Mouse (Mus musculus) heart, embryonic 13.5 days (tissue): ENCODE data around the gene Fcrl5. TPM values are rescaled to one million over a fixed set of nuclear protein-coding genes. Genes with fewer than 3 reads are reported as not detected.
"Not testable (repeated sequence)": the region's sequence is repeated elsewhere in the genome, so short reads cannot be mapped to it uniquely, and the experiment has no call there.

Experiments used
- ATAC-seq: fragments of 200-750 bp; cut with Nextera tagmentation; 2 replicates; pipeline ENCODE4 v1.8.0; 2017; ENCODE audit warnings: moderate TSS enrichment; ENCODE audit not compliant: insufficient number of reproducible peaks, low FRiP score, low TSS enrichment; ENCODE audit errors: extremely low read depth
- H3K27ac ChIP-seq: fragments of 300-500 bp; sonication (generic); replicated peaks from 2 replicates; pipeline ENCODE4 v1.5.1; 2015; ENCODE audit warnings: moderate library complexity, mild to moderate bottlenecking, inconsistent platforms
- H3K27me3 ChIP-seq: fragments of 300-500 bp; sonication (generic); replicated peaks from 2 replicates; pipeline ENCODE4 v1.6.1; 2015; ENCODE audit warnings: mild to moderate bottlenecking, inconsistent platforms
- H3K36me3 ChIP-seq: fragments of 300-500 bp; sonication (generic); 2 replicates; pipeline ENCODE4 v1.6.1; 2015; ENCODE audit warnings: mild to moderate bottlenecking, inconsistent platforms
- H3K4me1 ChIP-seq: fragments of 300-500 bp; sonication (generic); 2 replicates; pipeline ENCODE4 v1.6.1; 2015; ENCODE audit warnings: inconsistent platforms
- H3K4me2 ChIP-seq: fragments of 300-500 bp; sonication (generic); 2 replicates; pipeline ENCODE4 v1.6.1; 2015; ENCODE audit warnings: inconsistent platforms, mild to moderate bottlenecking, moderate library complexity
- H3K4me3 ChIP-seq: fragments of 300-500 bp; sonication (generic); 2 replicates; pipeline ENCODE4 v1.5.1; 2015; ENCODE audit warnings: moderate library complexity, mild to moderate bottlenecking, inconsistent platforms
- H3K9ac ChIP-seq: fragments of 300-500 bp; sonication (generic); 2 replicates; pipeline ENCODE4 v1.6.1; 2015; ENCODE audit warnings: inconsistent platforms, mild to moderate bottlenecking, moderate library complexity
- H3K9me3 ChIP-seq: fragments of 300-500 bp; sonication (generic); 2 replicates; pipeline ENCODE4 v1.6.1; 2016; ENCODE audit warnings: inconsistent platforms
- WGBS: fragments of 180-500 bp; shearing (Covaris S2); methylation state at CpG from one replicate; pipeline ENCODE4 v1.1.7; 2015; ENCODE audit warnings: mixed read lengths; 5-methylcytosine and 5-hydroxymethylcytosine counted together
- polyA plus RNA-seq: library from polyadenylated mRNA; unstranded; fragments of >200 nt; fragmentation: Nextera tagmentation; extraction: Ambion mirVana; gene quantifications from 2 replicates; pipeline ENCODE4 v1.2.1, GENCODE M21; 2015

The Fcrl5 gene
- polyA plus RNA-seq, 1 experiment from 2014 or later, result not detected

DNA sequence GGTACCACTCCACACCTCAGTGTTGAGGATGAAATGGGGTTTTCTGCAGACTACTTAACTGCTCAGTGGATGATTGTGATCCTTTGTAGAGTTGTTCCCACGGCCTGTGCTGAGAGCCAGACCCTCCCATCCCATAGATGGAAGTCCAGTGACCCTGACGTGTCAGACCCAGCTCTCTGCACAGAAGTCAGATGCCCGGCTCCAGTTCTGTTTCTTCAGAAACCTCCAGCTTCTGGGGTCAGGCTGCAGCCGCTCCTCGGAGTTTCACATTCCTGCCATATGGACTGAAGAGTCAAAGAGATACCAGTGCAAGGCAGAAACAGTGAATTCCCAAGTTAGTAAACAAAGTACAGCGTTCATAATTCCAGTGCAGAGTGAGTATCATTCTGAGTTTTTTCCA lies 8.4 kb downstream of the Fcrl5 start:
- H3K36me3 ChIP-seq, result no peaks in the 10 kb centered on the region
- no peak overlapping the region for H3K4me3 ChIP-seq
- 44% methylated on average over 6 of the region's 6 CpGs for WGBS
- H3K27me3 ChIP-seq, result no peaks in the 10 kb centered on the region
- H3K4me1 ChIP-seq, result no peaks in the 10 kb centered on the region
- H3K27ac ChIP-seq, result no peak overlapping the region
- ATAC-seq, result no peak
- H3K9me3 ChIP-seq, result no peaks in the 10 kb centered on the region
- H3K4me2 ChIP-seq, result no peak overlapping the region
- H3K9ac ChIP-seq, result no peak overlapping the region

DNA sequence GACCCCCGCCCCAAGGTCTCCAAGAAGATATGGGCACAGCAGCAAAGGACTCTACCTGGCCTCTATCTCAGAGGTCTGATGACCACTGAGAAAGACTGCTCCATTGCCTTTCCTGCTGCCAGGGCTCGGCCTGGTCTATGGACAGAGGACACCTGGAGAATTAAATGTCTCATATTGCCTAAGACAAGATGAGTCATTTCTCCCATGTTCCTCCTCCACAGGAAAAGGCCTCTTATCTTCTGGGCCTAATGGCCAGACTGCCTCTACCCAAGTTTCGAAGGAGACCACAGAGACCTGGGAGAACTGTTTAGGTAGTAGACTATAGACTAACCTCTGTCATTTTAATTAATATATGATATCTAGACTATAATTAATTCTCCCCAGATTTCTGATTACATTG lies 29.9 kb downstream of the Fcrl5 start:
- 73% methylated on average over 3 of the region's 3 CpGs for WGBS
- Histone ChIP-seq H3K4me2 (no peak overlapping the region), H3K36me3 (no peaks in the 10 kb centered on the region), H3K4me3 (no peak overlapping the region), H3K9ac (no peak overlapping the region), H3K27ac (no peak overlapping the region), H3K27me3 (no peaks in the 10 kb centered on the region), H3K9me3 (no peaks in the 10 kb centered on the region; the same call in 1 of the 2 replicates), H3K4me1 (no peaks in the 10 kb centered on the region)
- ATAC-seq, result no peak

DNA sequence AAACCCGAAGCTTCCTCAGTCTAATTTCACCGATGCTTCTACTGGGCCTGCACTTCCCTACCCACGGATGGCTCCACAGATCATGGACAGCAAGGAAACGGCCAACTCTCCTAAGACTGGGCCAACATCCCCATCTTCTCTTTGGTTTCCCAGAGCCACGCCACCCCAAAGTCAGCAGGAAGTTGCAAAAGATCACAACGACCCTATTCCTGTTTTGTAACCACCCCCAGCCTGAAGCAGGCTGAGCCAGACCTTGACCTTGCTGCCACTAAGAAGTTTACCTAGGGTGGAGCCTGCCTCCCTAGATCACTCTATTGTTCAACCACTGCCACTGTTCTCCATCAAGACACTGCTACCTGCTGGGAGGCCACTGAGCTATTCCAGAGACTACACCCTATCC lies 31.4 kb downstream of the Fcrl5 start:
- H3K27me3 ChIP-seq, result no peaks in the 10 kb centered on the region
- H3K36me3 ChIP-seq, result no peaks in the 10 kb centered on the region
- no peak overlapping the region for H3K9ac ChIP-seq
- no peak overlapping the region for H3K4me2 ChIP-seq
- WGBS, result 74% methylated on average over 6 of the region's 6 CpGs
- ATAC-seq, result no peak
- no peaks in the 10 kb centered on the region for H3K4me1 ChIP-seq
- no peaks in the 10 kb centered on the region; the same call in 1 of the 2 replicates for H3K9me3 ChIP-seq
- H3K4me3 ChIP-seq, result no peak overlapping the region
- H3K27ac ChIP-seq, result no peak overlapping the region

DNA sequence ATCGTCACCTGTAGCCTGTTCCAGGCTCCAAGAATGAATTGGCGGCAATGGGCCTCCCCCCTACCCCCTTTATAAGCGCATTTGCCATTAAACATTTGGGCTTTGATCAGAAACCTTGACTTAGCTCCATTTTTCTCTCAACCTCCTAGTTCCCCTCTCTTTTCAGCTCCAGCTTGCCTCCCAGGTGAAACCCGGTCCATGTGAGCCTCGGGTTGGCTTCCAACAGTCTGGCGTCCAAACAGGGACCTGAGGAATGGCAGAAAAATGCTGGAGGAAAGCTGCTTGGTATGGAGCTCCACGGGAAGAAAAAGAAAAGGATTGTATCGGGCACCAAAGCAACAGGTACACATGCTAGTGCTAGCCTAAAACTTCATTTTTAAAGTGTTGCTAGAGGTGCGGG lies 31.8 kb downstream of the Fcrl5 start:
- Histone ChIP-seq H3K36me3 (no peaks in the 10 kb centered on the region), H3K27ac (no peak overlapping the region), H3K27me3 (no peaks in the 10 kb centered on the region), H3K4me3 (no peak overlapping the region), H3K4me1 (no peaks in the 10 kb centered on the region), H3K9ac (no peak overlapping the region), H3K9me3 (no peaks in the 10 kb centered on the region; the same call in 1 of the 2 replicates), H3K4me2 (no peak overlapping the region)
- ATAC-seq, result no peak
- WGBS, result 84% methylated on average over 9 of the region's 9 CpGs

DNA sequence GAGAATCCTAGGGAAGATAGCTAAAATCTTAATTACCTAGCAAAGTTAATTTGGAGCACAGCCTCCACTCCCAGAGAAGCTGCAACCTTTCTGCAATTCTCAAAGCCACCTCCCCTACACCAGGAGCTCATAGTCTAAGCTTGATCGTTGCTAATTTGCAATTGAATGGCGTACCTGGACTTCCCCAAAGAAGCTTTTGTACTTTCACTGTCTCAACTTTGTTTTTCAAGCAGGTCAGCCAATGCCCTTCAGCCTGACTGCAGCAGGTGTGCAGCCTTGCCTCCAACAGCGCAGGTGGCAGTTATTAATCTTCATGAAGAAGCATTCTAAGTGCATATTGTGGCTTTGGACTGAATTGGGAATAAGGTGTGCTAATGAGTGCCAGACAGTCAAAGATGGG lies 42.4 kb downstream of the Fcrl5 start:
- WGBS, result 79% methylated on average over 3 of the region's 3 CpGs
- peaks cover 16% of the 10 kb centered on the region for H3K9me3 ChIP-seq
- not testable (repeated sequence) for H3K27ac ChIP-seq, H3K36me3 ChIP-seq, H3K4me2 ChIP-seq, H3K27me3 ChIP-seq, H3K4me1 ChIP-seq, H3K4me3 ChIP-seq, H3K9ac ChIP-seq, ATAC-seq

DNA sequence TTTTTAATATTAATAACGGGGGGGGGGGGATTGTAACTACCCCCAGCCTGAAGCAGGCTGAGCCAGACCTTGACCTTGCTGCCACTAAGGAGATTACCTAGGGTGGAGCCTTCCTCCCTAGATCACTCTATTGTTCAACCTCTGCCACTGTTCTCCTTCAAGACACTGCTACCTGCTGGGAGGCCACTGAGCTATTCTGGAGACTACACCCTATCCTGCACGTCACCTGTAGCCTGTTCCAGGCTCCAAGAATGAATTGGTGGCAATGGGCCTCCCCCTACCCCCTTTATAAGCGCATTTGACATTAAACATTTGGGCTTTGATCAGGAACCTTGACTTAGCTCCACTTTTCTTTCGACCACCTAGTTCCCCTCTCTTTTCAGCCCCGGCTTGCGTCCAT lies 43.0 kb downstream of the Fcrl5 start:
- not testable (repeated sequence) for ATAC-seq, H3K27me3 ChIP-seq, H3K4me2 ChIP-seq, H3K27ac ChIP-seq, H3K36me3 ChIP-seq, H3K4me1 ChIP-seq, H3K4me3 ChIP-seq, H3K9ac ChIP-seq
- peaks cover 16% of the 10 kb centered on the region for H3K9me3 ChIP-seq
- 79% methylated on average over 6 of the region's 6 CpGs for WGBS

DNA sequence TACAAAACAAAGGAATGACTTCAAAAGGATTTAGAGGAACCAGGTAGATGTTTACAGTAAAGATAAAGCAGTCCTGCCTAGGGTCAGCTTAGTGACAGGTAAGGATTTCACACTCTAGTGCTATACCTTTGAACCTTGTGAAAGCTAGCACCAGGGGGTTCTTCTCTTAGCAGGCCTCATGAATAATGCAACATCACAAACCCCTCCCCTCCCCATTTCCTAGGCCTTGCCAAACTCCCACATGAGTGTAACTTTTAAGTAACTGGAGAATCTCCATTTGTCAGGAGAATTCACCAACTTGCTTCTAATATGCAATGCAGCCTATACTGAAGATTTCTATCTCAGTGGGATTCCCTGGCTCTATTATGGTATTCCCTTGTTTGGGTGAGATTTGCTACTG lies 43.7 kb downstream of the Fcrl5 start:
- H3K27ac ChIP-seq, H3K4me1 ChIP-seq, H3K9ac ChIP-seq, H3K4me2 ChIP-seq, ATAC-seq, H3K36me3 ChIP-seq, H3K4me3 ChIP-seq, H3K27me3 ChIP-seq: not testable (repeated sequence)
- peaks cover 16% of the 10 kb centered on the region for H3K9me3 ChIP-seq

DNA sequence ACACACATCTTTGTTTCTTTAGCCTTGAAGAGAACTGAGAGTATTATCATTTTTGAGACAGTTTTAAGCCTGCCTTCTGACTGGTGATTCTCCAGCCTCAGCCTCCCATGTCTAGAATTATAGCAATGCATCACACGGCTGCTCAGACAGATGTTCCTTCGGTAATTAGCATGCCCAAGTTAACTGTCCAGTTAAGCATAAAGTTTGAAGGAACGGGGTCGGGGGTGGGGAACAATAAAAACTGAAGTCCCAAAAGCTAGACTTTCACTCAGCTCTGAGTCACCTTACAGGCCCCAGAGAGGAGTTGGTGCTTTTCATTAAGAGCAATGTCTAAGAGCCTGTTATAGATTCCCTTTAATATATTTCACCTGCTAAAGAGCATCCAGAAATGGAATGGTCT lies 51.8 kb downstream of the Fcrl5 start:
- Histone ChIP-seq H3K9me3 (no peaks in the 10 kb centered on the region), H3K27ac (no peak overlapping the region), H3K4me1 (no peaks in the 10 kb centered on the region), H3K9ac (no peak overlapping the region), H3K27me3 (no peaks in the 10 kb centered on the region), H3K4me2 (no peak overlapping the region), H3K4me3 (no peak overlapping the region), H3K36me3 (no peaks in the 10 kb centered on the region)
- 83% methylated on average over 4 of the region's 4 CpGs for WGBS
- ATAC-seq, result no peak

DNA sequence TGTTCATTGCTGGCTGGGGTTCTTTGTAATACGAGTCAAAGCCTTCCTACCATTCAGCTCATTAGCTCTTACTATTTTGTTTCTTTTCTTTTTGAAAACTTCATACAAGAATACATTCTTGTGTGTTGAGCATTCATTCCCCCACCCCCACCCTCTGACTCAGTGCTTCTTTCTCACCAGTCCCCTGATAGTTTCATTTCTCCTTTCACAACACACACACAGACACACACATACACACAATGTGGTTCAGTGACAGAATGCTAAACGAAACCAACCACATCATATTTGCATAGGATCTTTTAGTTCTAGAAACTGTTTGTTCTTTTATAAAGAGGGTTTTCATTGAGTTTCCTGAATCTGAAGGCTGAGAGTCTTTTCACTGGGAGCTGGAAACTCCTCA lies 52.3 kb downstream of the Fcrl5 start:
- H3K27ac ChIP-seq, result no peak overlapping the region
- ATAC-seq, result no peak
- no peak overlapping the region for H3K4me2 ChIP-seq
- H3K27me3 ChIP-seq, result no peaks in the 10 kb centered on the region
- 75% methylated on average over 2 of the region's 2 CpGs for WGBS
- H3K9me3 ChIP-seq, result no peaks in the 10 kb centered on the region
- H3K4me1 ChIP-seq, result no peaks in the 10 kb centered on the region
- no peak overlapping the region for H3K4me3 ChIP-seq
- H3K9ac ChIP-seq, result no peak overlapping the region
- H3K36me3 ChIP-seq, result no peaks in the 10 kb centered on the region

DNA sequence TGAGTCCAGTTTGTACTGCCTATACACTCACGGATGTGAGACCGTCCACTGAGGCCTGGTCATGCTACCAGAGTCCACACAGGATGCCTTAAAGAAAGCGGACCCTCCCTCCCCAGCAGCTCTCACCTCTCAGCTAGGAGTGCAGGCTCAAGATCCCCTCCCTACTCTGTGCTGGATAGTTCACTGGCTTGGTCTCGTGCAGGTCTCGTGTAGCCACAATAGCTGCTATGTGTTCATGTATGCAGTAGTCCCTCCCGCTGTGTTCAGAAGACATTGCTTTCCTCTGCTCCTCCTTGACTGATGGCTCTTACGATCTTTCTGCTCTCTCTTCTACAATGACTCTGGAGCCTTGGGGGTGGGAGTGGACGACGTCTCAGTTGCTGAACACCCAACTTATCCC lies 62.7 kb downstream of the Fcrl5 start:
- no peak overlapping the region for H3K4me3 ChIP-seq
- no peaks in the 10 kb centered on the region for H3K36me3 ChIP-seq
- no peak overlapping the region for H3K27ac ChIP-seq
- H3K9ac ChIP-seq, result no peak overlapping the region
- H3K9me3 ChIP-seq, result no peaks in the 10 kb centered on the region
- no peaks in the 10 kb centered on the region for H3K4me1 ChIP-seq
- peaks cover 27% of the 10 kb centered on the region for H3K27me3 ChIP-seq
- no peak overlapping the region for H3K4me2 ChIP-seq
- 75% methylated on average over 9 of the region's 9 CpGs for WGBS
- no peak for ATAC-seq

DNA sequence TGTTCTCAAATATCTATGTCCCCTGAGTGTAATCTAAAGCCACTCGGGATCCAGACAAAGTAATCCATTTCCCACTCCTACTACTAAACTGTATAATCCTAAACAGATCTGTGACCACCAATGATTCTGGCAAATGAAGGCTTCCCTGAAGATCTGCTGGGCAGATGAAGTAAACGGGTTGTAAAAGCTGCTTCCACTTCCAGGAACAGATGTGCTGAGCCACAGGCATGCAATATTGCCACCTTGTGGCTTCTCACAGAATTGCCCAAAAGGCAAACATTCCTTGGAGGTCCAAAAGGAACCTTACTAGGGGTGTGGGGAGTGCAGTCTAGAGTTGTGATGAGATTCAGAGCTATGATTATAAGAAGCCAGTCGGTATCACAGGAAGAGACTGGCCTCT lies 63.5 kb downstream of the Fcrl5 start:
- H3K4me3 ChIP-seq, result no peak overlapping the region
- H3K9me3 ChIP-seq, result no peaks in the 10 kb centered on the region
- ATAC-seq, result no peak
- H3K27ac ChIP-seq, result no peak overlapping the region
- WGBS, result 9% methylated on average over 3 of the region's 3 CpGs
- no peak overlapping the region for H3K4me2 ChIP-seq
- H3K36me3 ChIP-seq, result no peaks in the 10 kb centered on the region
- no peak overlapping the region for H3K9ac ChIP-seq
- no peaks in the 10 kb centered on the region for H3K4me1 ChIP-seq
- peaks cover 35% of the 10 kb centered on the region for H3K27me3 ChIP-seq

DNA sequence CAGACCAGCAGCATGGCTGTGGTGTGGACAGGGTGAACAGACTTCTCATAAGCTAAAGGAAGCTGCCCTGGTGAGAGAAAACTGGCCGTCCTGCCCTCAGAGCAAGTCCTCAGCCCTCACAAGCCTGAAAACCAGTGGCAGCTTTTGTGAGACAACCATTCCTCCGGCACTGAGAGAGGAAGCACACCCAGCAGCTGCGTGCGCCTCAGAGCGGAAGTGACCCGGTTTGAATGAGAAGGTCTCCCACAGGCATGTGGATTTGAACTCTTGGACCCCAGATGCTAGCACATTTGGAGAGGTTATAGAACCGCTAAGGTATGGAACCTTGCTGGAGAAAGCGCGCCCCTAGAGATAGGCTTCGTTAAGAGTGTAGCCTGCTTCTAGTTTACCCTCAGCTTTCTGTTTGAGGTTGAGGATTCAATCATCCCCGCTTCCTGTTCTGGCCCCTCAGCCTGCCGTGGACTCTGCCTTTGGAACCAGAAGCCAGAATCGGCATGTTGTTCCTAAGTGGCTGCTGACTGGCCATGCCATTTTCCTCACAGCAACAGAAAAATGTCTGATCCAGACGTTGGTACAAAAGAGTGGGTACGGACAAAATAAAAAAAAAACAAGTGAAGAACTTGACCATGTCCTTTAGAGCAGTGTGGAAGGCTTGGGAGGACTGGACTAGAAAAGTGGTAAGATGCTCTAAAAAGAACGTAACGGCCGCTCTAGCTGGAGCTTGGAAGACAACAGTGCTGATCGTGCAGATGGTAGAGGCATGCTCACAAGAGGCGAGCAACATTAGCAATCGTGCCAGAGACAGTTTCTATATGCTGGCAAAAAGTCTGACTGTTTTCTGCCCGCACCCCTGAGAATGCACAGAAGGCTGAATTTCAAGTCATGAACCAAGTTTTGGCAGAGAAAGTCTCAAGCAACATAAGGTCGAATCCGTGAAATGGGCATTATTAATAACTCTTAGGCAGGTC lies 64.8 kb downstream of the Fcrl5 start:
- H3K4me3 ChIP-seq, result no peak overlapping the region
- H3K36me3 ChIP-seq, result no peaks in the 10 kb centered on the region
- ATAC-seq, result no peak
- WGBS, result 68% methylated on average over 24 of the region's 24 CpGs
- no peaks in the 10 kb centered on the region for H3K4me1 ChIP-seq
- no peak overlapping the region for H3K27ac ChIP-seq
- no peak overlapping the region for H3K4me2 ChIP-seq
- H3K9me3 ChIP-seq, result no peaks in the 10 kb centered on the region
- H3K27me3 ChIP-seq, result peaks cover 36% of the 10 kb centered on the region
- H3K9ac ChIP-seq, result no peak overlapping the region
